Comparison of ENCODE assay signal across 29 mouse cellular contexts in genomic region chr12:84083842-84084241, GRCm38 (mm10). TPM values are rescaled to one million over a fixed set of nuclear protein-coding genes. Genes with fewer than 3 reads are reported as not detected.
DNase-seq lines count a peak whose midpoint lies in the region; ATAC-seq and TF ChIP-seq lines count a peak whose summit lies in the region.
"Had no signal": no experiment of that assay in that cellular context is flagged by ENCODE, and none has a peak within 500 bp of the region (broad histone marks: within the 10 kb centered on the region; RNA-seq: fewer than 3 reads in every experiment).

No protein-coding gene starts in this region.

- H3K4me3 ChIP-seq in testis, adult 2 months (ENCODE audit: control insufficient read depth, low read depth, low read length) = no peak overlapping the region
- H3K4me3 ChIP-seq in intestine, embryonic 15.5 days (replicated peaks) = no peak overlapping the region
- H3K4me3 ChIP-seq in stomach, postnatal 0 days (ENCODE audit: low read depth, low read length) = no peak overlapping the region
- H3K4me3 ChIP-seq in midbrain, embryonic 11.5 days (ENCODE audit: low read depth, low read length) = no peak overlapping the region
- no peak overlapping the region for H3K4me3 ChIP-seq in midbrain, embryonic 15.5 days
- H3K4me3 ChIP-seq: gastrocnemius, adult 2 months; heart, embryonic 12.5 days; heart, embryonic 15.5 days; hindbrain, embryonic 12.5 days; hindbrain, embryonic 15.5 days had no signal

- H3K4me2 ChIP-seq in intestine, embryonic 15.5 days (replicated peaks) = no peak overlapping the region
- no peak overlapping the region for H3K4me2 ChIP-seq in stomach, postnatal 0 days (replicated peaks; ENCODE audit: low read depth)
- no peak overlapping the region for H3K4me2 ChIP-seq in midbrain, embryonic 11.5 days
- H3K4me2 ChIP-seq in midbrain, embryonic 15.5 days = no peak overlapping the region
- H3K4me2 ChIP-seq: heart, embryonic 12.5 days; heart, embryonic 15.5 days; hindbrain, embryonic 12.5 days; hindbrain, embryonic 15.5 days had no signal

- TF ChIP-seq EP300 in stomach, postnatal 0 days (optimal IDR thresholded peaks at IDR 0.05) = no peak

- no peak for ATAC-seq in intestine, embryonic 15.5 days
- ATAC-seq in stomach, postnatal 0 days (ENCODE audit: low FRiP score, low TSS enrichment) = no peak
- ATAC-seq in midbrain, embryonic 11.5 days (ENCODE audit: low FRiP score) = no peak
- no peak for ATAC-seq in midbrain, embryonic 15.5 days (replicated peaks)
- ATAC-seq: forebrain, embryonic 14.5 days; forebrain, postnatal 0 days; Patski had no signal

- no peak overlapping the region for H3K9ac ChIP-seq in intestine, embryonic 15.5 days
- no peak overlapping the region for H3K9ac ChIP-seq in stomach, postnatal 0 days (ENCODE audit: low read length)
- no peak overlapping the region for H3K9ac ChIP-seq in midbrain, embryonic 11.5 days (ENCODE audit: low read length)
- no peak overlapping the region for H3K9ac ChIP-seq in midbrain, embryonic 15.5 days
- H3K9ac ChIP-seq: forebrain, postnatal 0 days; heart, embryonic 12.5 days; heart, embryonic 15.5 days; hindbrain, embryonic 12.5 days; hindbrain, embryonic 15.5 days had no signal

- WGBS in intestine, embryonic 15.5 days = 68% methylated on average over 2 of the region's 2 CpGs
- 75% methylated on average over 2 of the region's 2 CpGs for WGBS in stomach, postnatal 0 days
- whole genome bisulfite sequencing in midbrain, embryonic 11.5 days = 86% methylated on average over 2 of the region's 2 CpGs
- WGBS in midbrain, embryonic 15.5 days = 88% methylated on average over 2 of the region's 2 CpGs

- no peaks in the 10 kb centered on the region for H3K4me1 ChIP-seq in testis, adult 2 months (ENCODE audit: control insufficient read depth, insufficient read depth, low read length)
- no peaks in the 10 kb centered on the region for H3K4me1 ChIP-seq in intestine, embryonic 15.5 days (replicated peaks)
- H3K4me1 ChIP-seq in stomach, postnatal 0 days (replicated peaks; ENCODE audit: control insufficient read depth, insufficient read depth) = no peaks in the 10 kb centered on the region
- no peaks in the 10 kb centered on the region for H3K4me1 ChIP-seq in midbrain, embryonic 11.5 days (ENCODE audit: control insufficient read depth, insufficient read depth, low read length)
- H3K4me1 ChIP-seq in midbrain, embryonic 15.5 days = no peaks in the 10 kb centered on the region
- H3K4me1 ChIP-seq: heart, embryonic 12.5 days; heart, embryonic 15.5 days; hindbrain, embryonic 12.5 days; hindbrain, embryonic 15.5 days had no signal

- H3K9me3 ChIP-seq in intestine, embryonic 15.5 days = no peaks in the 10 kb centered on the region
- H3K9me3 ChIP-seq in stomach, postnatal 0 days (ENCODE audit: control insufficient read depth, low read length) = 0 out of 2 replicates have a peak, but pooled peaks cover 2% of the 10 kb centered on the region
- no peaks in the 10 kb centered on the region; the same call in 1 of the 2 replicates for H3K9me3 ChIP-seq in midbrain, embryonic 11.5 days (ENCODE audit: control insufficient read depth, low read length)
- no peaks in the 10 kb centered on the region for H3K9me3 ChIP-seq in midbrain, embryonic 15.5 days
- H3K9me3 ChIP-seq: G1E; heart, embryonic 15.5 days; hindbrain, embryonic 15.5 days had no signal

- H3K27me3 ChIP-seq in testis, adult 2 months (ENCODE audit: control insufficient read depth, insufficient read depth, low read length) = no peaks in the 10 kb centered on the region
- no peaks in the 10 kb centered on the region for H3K27me3 ChIP-seq in intestine, embryonic 15.5 days (replicated peaks)
- H3K27me3 ChIP-seq in stomach, postnatal 0 days (ENCODE audit: control insufficient read depth, insufficient read depth, low read length) = no peaks in the 10 kb centered on the region
- H3K27me3 ChIP-seq in midbrain, embryonic 11.5 days (ENCODE audit: control insufficient read depth, insufficient read depth, low read length) = no peaks in the 10 kb centered on the region
- H3K27me3 ChIP-seq in midbrain, embryonic 15.5 days (replicated peaks) = no peaks in the 10 kb centered on the region
- H3K27me3 ChIP-seq: heart, embryonic 12.5 days; heart, embryonic 15.5 days; hindbrain, embryonic 12.5 days; hindbrain, embryonic 15.5 days had no signal

- H3K36me3 ChIP-seq in testis, adult 2 months (ENCODE audit: control insufficient read depth, insufficient read depth, low read length) = no peaks in the 10 kb centered on the region
- no peaks in the 10 kb centered on the region for H3K36me3 ChIP-seq in intestine, embryonic 15.5 days
- H3K36me3 ChIP-seq in stomach, postnatal 0 days (ENCODE audit: control insufficient read depth, insufficient read depth, low read length) = no peaks in the 10 kb centered on the region
- H3K36me3 ChIP-seq in midbrain, embryonic 11.5 days (ENCODE audit: control insufficient read depth, insufficient read depth, low read length) = no peaks in the 10 kb centered on the region
- no peaks in the 10 kb centered on the region for H3K36me3 ChIP-seq in midbrain, embryonic 15.5 days (replicated peaks)
- H3K36me3 ChIP-seq: G1E; heart, embryonic 12.5 days; heart, embryonic 15.5 days; hindbrain, embryonic 12.5 days; hindbrain, embryonic 15.5 days had no signal

- DNase-seq in testis, postnatal 14 days (ENCODE audit: low spot score) = no peak
- peak; percentile 11 for DNase-seq in stomach, postnatal 0 days (ENCODE audit: low spot score)
- DNase-seq in midbrain, embryonic 11.5 days (ENCODE audit: low spot score, missing footprints) = no peak
- DNase-seq: adrenal gland, postnatal 10 days; adrenal gland, postnatal 36 days; B cell, adult 2 months; cerebellum, adult 18-20 months; cerebellum, adult 9-10 months; cerebellum, postnatal 14 days; forebrain, postnatal 0 days; gastrocnemius, adult 2 months; gastrocnemius, postnatal 14 days; heart, adult 18-20 months; heart, postnatal 14 days; heart, postnatal 4 days had no signal

- no peak for TF ChIP-seq CTCF in testis, adult 2 months (IDR thresholded peaks at IDR 0.05; ENCODE audit: control insufficient read depth, insufficient read depth, insufficient replicate concordance, low read depth, low read length)
- TF ChIP-seq CTCF in stomach, postnatal 0 days (IDR thresholded peaks at IDR 0.05; ENCODE audit: low read depth) = no peak

- no peak for TF ChIP-seq POLR2A in testis, adult 2 months (IDR thresholded peaks at IDR 0.05; ENCODE audit: control insufficient read depth, low read depth, low read length)

- peak overlapping the region; percentile 28; the same call in 1 of the 2 replicates for H3K27ac ChIP-seq in testis, adult 2 months (ENCODE audit: control insufficient read depth, insufficient read depth, low read depth, low read length)
- peak overlapping the region; percentile 29 for H3K27ac ChIP-seq in intestine, embryonic 15.5 days
- H3K27ac ChIP-seq in stomach, postnatal 0 days (replicated peaks) = 0 out of 2 replicates have a peak overlapping the region, but pooled peaks have one; percentile 19
- no peak overlapping the region for H3K27ac ChIP-seq in midbrain, embryonic 11.5 days (ENCODE audit: low read depth, low read length)
- no peak overlapping the region for H3K27ac ChIP-seq in midbrain, embryonic 15.5 days
- H3K27ac ChIP-seq: gastrocnemius, adult 2 months; heart, embryonic 15.5 days; hindbrain, embryonic 12.5 days; hindbrain, embryonic 15.5 days had no signal

RNA-seq across cellular contexts. Expression of gene Acot5, which starts 14.7 kb away (rescaled TPM):
- polyA plus RNA-seq in testis, adult 2 months (2012; rRNA removed) = not detected in 2 replicates
- 0.18 TPM in 1 of 2 replicates, not detected in the other for polyA plus RNA-seq in intestine, embryonic 15.5 days (2015; fragmentation: Nextera tagmentation; extraction: Ambion mirVana)
- 0.16 TPM in 2 replicates for polyA plus RNA-seq in stomach, postnatal 0 days (2015; fragmentation: Nextera tagmentation; extraction: Ambion mirVana)
- not detected in 2 replicates for polyA plus RNA-seq in midbrain, embryonic 11.5 days (2014; fragmentation: Nextera tagmentation; extraction: Ambion mirVana)
- 0.13 and 0.15 TPM in 2 replicates for polyA plus RNA-seq in midbrain, embryonic 15.5 days (2015; fragmentation: Nextera tagmentation; extraction: Ambion mirVana)
- polyA plus RNA-seq: embryonic facial prominence, embryonic 11.5 days; embryonic facial prominence, embryonic 14.5 days; forebrain, embryonic 11.5 days; forebrain, embryonic 14.5 days; G1E; heart, embryonic 15.5 days; hindbrain, embryonic 12.5 days had no signal

RNA-seq across cellular contexts. Expression of gene Acot6, which starts 16.6 kb away (rescaled TPM):
- 0.41 and 0.47 TPM in 2 replicates for polyA plus RNA-seq in testis, adult 2 months (2012; rRNA removed)
- polyA plus RNA-seq in intestine, embryonic 15.5 days (2015; fragmentation: Nextera tagmentation; extraction: Ambion mirVana) = 2.0 and 2.1 TPM in 2 replicates
- 1.3 TPM in 2 replicates for polyA plus RNA-seq in stomach, postnatal 0 days (2015; fragmentation: Nextera tagmentation; extraction: Ambion mirVana)
- polyA plus RNA-seq in midbrain, embryonic 11.5 days (2014; fragmentation: Nextera tagmentation; extraction: Ambion mirVana) = 1.2 and 1.6 TPM in 2 replicates
- polyA plus RNA-seq in midbrain, embryonic 15.5 days (2015; fragmentation: Nextera tagmentation; extraction: Ambion mirVana) = 1.1 and 1.3 TPM in 2 replicates
- polyA plus RNA-seq: G1E had no signal

RNA-seq across cellular contexts. Expression of gene Dnal1, which starts 30.3 kb away (rescaled TPM):
- polyA plus RNA-seq in testis, adult 2 months (2012; rRNA removed) = 6.5 and 8.2 TPM in 2 replicates
- polyA plus RNA-seq in intestine, embryonic 15.5 days (2015; fragmentation: Nextera tagmentation; extraction: Ambion mirVana) = 3.9 TPM in 2 replicates
- polyA plus RNA-seq in stomach, postnatal 0 days (2015; fragmentation: Nextera tagmentation; extraction: Ambion mirVana) = 1.2 and 1.7 TPM in 2 replicates
- 4.9 and 5.4 TPM in 2 replicates for polyA plus RNA-seq in midbrain, embryonic 11.5 days (2014; fragmentation: Nextera tagmentation; extraction: Ambion mirVana)
- polyA plus RNA-seq in midbrain, embryonic 15.5 days (2015; fragmentation: Nextera tagmentation; extraction: Ambion mirVana) = 8.2 and 10.8 TPM in 2 replicates

RNA-seq across cellular contexts. Expression of gene Acot3, which starts 31.9 kb away (rescaled TPM):
- polyA plus RNA-seq in testis, adult 2 months (2012; rRNA removed) = not detected in 2 replicates
- polyA plus RNA-seq in intestine, embryonic 15.5 days (2015; fragmentation: Nextera tagmentation; extraction: Ambion mirVana) = 3.2 and 4.8 TPM in 2 replicates
- 0.30 and 0.53 TPM in 2 replicates for polyA plus RNA-seq in stomach, postnatal 0 days (2015; fragmentation: Nextera tagmentation; extraction: Ambion mirVana)
- polyA plus RNA-seq in midbrain, embryonic 11.5 days (2014; fragmentation: Nextera tagmentation; extraction: Ambion mirVana) = 0.18 and 0.39 TPM in 2 replicates
- 0.96 and 2.4 TPM in 2 replicates for polyA plus RNA-seq in midbrain, embryonic 15.5 days (2015; fragmentation: Nextera tagmentation; extraction: Ambion mirVana)

RNA-seq across cellular contexts. Expression of gene Gm49366, which starts 45.1 kb away (rescaled TPM):
- not detected in 2 replicates for polyA plus RNA-seq in testis, adult 2 months (2012; rRNA removed)
- not detected in 2 replicates for polyA plus RNA-seq in intestine, embryonic 15.5 days (2015; fragmentation: Nextera tagmentation; extraction: Ambion mirVana)
- polyA plus RNA-seq in stomach, postnatal 0 days (2015; fragmentation: Nextera tagmentation; extraction: Ambion mirVana) = not detected in 2 replicates
- polyA plus RNA-seq in midbrain, embryonic 11.5 days (2014; fragmentation: Nextera tagmentation; extraction: Ambion mirVana) = not detected in 2 replicates
- not detected in 2 replicates for polyA plus RNA-seq in midbrain, embryonic 15.5 days (2015; fragmentation: Nextera tagmentation; extraction: Ambion mirVana)
- polyA plus RNA-seq: embryonic facial prominence, embryonic 11.5 days; embryonic facial prominence, embryonic 14.5 days; forebrain, embryonic 11.5 days; forebrain, embryonic 14.5 days; forebrain, postnatal 0 days; frontal cortex, adult 2 months; G1E; heart, embryonic 12.5 days; heart, embryonic 15.5 days; hindbrain, embryonic 12.5 days; hindbrain, embryonic 15.5 days; Patski had no signal

Comparison
In these comparisons a context has a peak if more than half of its experiments do, and no peak if none do; other contexts are left out.
1. H3K27ac ChIP-seq: peak in testis, adult 2 months (single experiment), intestine, embryonic 15.5 days (single experiment) and stomach, postnatal 0 days (single experiment); none in midbrain, embryonic 11.5 days (single experiment) and midbrain, embryonic 15.5 days (single experiment).